Mouse (Mus musculus): ENCODE measurements around the gene Lrrc4b. TPM values are rescaled to one million over a fixed set of nuclear protein-coding genes. Genes with fewer than 3 reads are reported as not detected.

The Lrrc4b gene
- polyA plus RNA-seq, 1 experiment = 0.92 TPM

DNA sequence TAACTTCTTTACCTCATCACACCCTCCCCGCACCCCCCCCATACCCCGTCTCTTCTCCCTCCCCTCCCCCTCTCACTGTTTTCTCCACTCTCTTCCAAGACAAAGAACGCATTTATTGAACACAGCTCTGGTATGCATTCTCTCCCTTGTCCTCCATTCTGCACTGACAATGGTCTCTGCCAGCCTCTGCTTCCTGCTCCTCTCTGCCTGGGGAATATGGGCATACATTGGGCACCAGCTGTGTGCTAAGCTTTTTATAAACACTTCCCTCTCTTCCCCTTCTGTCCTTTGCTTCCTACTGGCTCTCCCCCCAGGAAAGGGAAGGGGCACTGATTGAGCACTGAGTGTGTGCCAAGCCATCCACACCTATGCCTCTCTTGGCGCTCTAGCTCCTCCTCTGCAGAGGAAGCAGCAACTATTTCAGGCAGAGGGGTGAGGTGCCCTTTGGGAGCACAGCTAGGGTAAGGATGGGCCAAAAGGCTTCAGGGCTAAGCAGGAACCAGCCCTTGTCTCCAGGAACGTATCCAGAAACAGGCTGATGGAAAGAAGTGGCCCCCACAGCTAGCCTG is 46.3 kb downstream of the Lrrc4b start:
- no peak overlapping the region for H3K4me3 ChIP-seq (replicated peaks; ENCODE audit: control insufficient read depth, low read depth, low read length)
- peaks cover 1% of the 10 kb centered on the region for H3K4me1 ChIP-seq (ENCODE audit: control insufficient read depth, insufficient read depth, low read length)
- no peak for TF ChIP-seq POLR2A (IDR thresholded peaks at IDR 0.05; ENCODE audit: borderline replicate concordance, control insufficient read depth, low read depth, low read length)
- no peak for TF ChIP-seq CTCF (IDR thresholded peaks at IDR 0.05; ENCODE audit: control insufficient read depth, insufficient read depth, low read length)
- no peak overlapping the region for H3K27ac ChIP-seq (ENCODE audit: control insufficient read depth, insufficient read depth, low read depth, low read length, poor library complexity)
- WGBS = 26% methylated on average over 5 of the region's 5 CpGs

DNA sequence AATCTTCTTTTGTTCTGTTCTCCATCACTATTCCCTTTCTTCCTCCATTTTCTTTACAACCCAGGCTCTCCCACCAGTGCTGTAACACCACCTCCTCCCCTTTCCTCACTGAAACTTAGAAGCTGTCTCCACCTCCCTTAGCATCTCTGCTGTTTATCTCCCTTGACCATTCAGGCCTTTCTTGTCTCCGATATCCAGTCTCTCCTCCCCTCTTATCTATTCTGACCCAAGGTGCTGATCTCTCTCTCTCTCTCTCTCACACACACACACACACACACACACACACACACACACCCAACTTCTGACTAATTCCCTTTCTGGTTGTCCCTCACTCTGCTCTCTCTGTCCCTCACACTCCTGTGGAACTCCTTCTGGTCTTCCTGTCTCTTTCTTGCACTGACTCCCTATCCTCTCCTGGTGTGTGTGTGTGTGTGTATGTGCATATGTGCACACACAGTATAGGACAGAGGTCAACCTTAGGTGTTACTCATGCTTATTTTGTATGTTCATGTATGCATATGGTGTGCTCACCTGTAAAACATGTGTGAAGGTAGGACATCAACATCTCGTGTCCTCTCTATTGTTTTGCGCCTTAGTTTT is 54.1 kb downstream of the Lrrc4b start:
- Histone ChIP-seq H3K4me3 (replicated peaks; ENCODE audit: control insufficient read depth, low read depth, low read length) (no peak overlapping the region), H3K27ac (ENCODE audit: control insufficient read depth, insufficient read depth, low read depth, low read length, poor library complexity) (peak overlapping the region; percentile 61; the same call in 1 of the 2 replicates), H3K4me1 (ENCODE audit: control insufficient read depth, insufficient read depth, low read length) (peaks cover 9% of the 10 kb centered on the region)
- WGBS = 61% methylated on average over 3 of the region's 3 CpGs
- TF ChIP-seq CTCF (IDR thresholded peaks at IDR 0.05; ENCODE audit: control insufficient read depth, insufficient read depth, low read length) (no peak), POLR2A (IDR thresholded peaks at IDR 0.05; ENCODE audit: borderline replicate concordance, control insufficient read depth, low read depth, low read length) (no peak)

DNA sequence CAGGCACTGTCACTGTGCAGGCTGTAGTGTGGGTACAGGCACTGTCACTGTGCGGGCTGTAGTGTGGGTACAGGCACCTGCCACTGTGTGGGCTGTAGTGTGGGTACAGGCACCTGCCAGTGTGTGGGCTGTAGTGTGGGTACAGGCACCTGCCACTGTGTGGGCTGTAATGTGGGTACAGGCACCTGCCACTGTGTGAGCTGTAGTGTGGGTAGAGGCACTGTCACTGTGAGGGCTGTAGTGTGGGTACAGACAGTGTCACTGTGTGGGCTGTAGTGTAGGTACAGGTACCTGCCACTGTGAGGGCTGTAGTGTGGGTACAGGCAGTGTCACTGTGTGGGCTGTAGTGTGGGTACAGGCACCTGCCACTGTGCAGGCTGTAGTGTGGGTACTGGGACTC is 55.3 kb downstream of the Lrrc4b start:
- peaks cover 9% of the 10 kb centered on the region for H3K4me1 ChIP-seq (ENCODE audit: control insufficient read depth, insufficient read depth, low read length)
- no peak overlapping the region for H3K4me3 ChIP-seq (replicated peaks; ENCODE audit: control insufficient read depth, low read depth, low read length)
- no peak for TF ChIP-seq POLR2A (IDR thresholded peaks at IDR 0.05; ENCODE audit: borderline replicate concordance, control insufficient read depth, low read depth, low read length)
- no peak for TF ChIP-seq CTCF (IDR thresholded peaks at IDR 0.05; ENCODE audit: control insufficient read depth, insufficient read depth, low read length)
- no peak overlapping the region for H3K27ac ChIP-seq (ENCODE audit: control insufficient read depth, insufficient read depth, low read depth, low read length, poor library complexity)
- 89% methylated on average over 1 of the region's 1 CpGs for WGBS

DNA sequence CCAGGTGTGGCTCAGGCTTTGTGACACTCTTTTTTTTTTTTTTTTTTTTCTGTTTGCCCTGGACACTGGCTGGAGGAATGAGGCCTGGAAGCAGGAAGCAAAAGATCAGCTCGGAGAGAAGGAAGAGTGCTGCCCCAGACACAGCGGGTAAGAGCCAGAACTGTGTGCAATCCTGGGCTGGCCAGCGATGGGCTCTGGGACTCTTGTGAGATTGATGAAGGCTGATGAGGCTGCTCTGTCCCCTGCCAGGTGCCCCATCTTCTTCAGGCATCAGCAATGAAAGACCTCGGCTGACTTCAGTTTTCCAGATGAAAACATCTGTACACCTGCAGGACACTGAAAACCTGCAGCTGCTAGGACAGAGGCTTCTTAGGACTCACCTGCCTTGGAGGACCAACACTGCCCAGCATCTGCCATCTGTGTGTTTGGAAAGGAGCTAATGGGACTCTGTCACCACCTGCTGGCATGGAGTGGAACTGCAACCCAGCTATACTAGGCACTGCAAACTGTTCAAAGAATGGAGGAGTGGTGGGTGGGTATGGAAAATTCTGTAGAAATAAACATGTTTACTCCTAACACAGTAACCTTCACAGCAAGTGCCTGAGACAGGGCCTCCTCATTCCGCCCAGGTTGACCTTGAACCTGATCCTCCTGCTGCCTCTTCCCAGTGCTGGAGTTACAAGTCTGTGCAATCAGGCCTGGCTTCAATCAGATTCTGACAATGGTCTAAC is 56.2 kb downstream of the Lrrc4b start:
- Histone ChIP-seq H3K4me3 (replicated peaks; ENCODE audit: control insufficient read depth, low read depth, low read length) (no peak overlapping the region), H3K4me1 (ENCODE audit: control insufficient read depth, insufficient read depth, low read length) (peaks cover 9% of the 10 kb centered on the region), H3K27ac (ENCODE audit: control insufficient read depth, insufficient read depth, low read depth, low read length, poor library complexity) (0 out of 2 replicates have a peak overlapping the region, but pooled peaks have one; percentile 11)
- WGBS = 41% methylated on average over 5 of the region's 5 CpGs
- peak; percentile 99 for TF ChIP-seq CTCF (IDR thresholded peaks at IDR 0.05; ENCODE audit: control insufficient read depth, insufficient read depth, low read length)
- TF ChIP-seq POLR2A (IDR thresholded peaks at IDR 0.05; ENCODE audit: borderline replicate concordance, control insufficient read depth, low read depth, low read length) = no peak

DNA sequence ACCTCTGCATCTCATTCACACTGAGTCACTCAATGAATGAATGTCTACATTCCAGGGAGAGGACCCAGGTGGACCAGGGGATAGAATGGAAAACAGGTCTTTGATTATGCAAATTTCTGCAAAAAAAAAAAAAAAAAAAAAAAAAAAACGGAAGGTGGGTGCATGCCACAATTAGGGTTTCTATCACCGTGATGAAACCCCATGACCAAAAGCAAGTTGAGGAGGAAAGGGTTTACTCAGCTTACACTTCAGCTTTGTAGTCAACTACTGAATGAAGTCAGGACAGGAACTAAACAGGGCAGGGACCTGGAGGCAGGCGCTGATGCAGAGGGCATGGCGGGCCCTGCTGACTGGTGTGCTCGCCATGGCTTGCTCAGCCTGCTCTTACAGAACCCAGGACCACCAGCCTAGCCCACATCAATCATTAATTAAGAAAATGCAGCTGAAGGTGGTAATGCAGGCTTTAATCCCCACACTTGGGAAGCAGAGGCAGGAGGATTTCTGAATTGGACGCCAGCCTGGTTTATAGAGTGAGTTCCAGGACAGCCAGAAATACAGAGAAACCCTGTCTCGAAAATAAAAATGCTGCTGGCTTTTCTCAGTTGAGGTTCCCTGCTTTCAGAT is 56.9 kb downstream of the Lrrc4b start:
- Histone ChIP-seq H3K4me3 (replicated peaks; ENCODE audit: control insufficient read depth, low read depth, low read length) (no peak overlapping the region), H3K27ac (ENCODE audit: control insufficient read depth, insufficient read depth, low read depth, low read length, poor library complexity) (no peak overlapping the region), H3K4me1 (ENCODE audit: control insufficient read depth, insufficient read depth, low read length) (peaks cover 9% of the 10 kb centered on the region)
- no peak for TF ChIP-seq POLR2A (IDR thresholded peaks at IDR 0.05; ENCODE audit: borderline replicate concordance, control insufficient read depth, low read depth, low read length)
- 66% methylated on average over 7 of the region's 7 CpGs for WGBS

DNA sequence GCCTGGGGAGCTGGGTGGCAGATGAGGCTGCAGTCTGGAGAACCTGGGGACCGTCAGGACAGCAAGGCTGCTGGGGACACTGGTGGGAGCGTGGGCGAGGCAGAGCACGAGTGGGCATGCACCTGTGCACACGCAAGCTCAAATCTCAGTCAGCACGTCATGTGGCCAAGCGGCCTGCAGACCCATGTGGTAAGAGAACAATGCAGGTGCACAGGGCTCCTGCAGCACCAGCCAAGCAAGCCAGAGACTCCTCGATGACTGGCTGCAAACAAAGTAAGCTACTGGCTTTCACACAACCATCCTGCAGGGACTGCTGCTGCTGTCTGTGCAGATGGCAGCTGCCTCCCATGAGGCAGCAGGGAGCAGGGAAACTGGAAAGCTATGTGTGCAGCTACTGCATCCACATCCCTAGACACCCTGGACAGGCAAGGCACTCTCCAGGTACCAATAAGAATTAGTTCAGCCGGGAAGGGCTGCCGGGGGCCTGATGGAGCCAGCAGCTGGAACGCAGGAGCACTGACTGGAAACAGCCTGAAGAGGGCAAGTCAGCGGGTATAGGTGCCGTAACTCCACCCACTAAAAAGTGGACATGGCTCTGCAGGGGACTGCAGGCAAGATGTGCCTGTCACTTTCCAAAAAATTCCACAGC is 58.2 kb downstream of the Lrrc4b start:
- WGBS = 86% methylated on average over 13 of the region's 13 CpGs
- H3K4me3 ChIP-seq (replicated peaks; ENCODE audit: control insufficient read depth, low read depth, low read length) = no peak overlapping the region
- peaks cover 6% of the 10 kb centered on the region for H3K4me1 ChIP-seq (ENCODE audit: control insufficient read depth, insufficient read depth, low read length)
- H3K27ac ChIP-seq (ENCODE audit: control insufficient read depth, insufficient read depth, low read depth, low read length, poor library complexity) = no peak overlapping the region
- TF ChIP-seq POLR2A (IDR thresholded peaks at IDR 0.05; ENCODE audit: borderline replicate concordance, control insufficient read depth, low read depth, low read length) (no peak), CTCF (IDR thresholded peaks at IDR 0.05; ENCODE audit: control insufficient read depth, insufficient read depth, low read length) (no peak)

DNA sequence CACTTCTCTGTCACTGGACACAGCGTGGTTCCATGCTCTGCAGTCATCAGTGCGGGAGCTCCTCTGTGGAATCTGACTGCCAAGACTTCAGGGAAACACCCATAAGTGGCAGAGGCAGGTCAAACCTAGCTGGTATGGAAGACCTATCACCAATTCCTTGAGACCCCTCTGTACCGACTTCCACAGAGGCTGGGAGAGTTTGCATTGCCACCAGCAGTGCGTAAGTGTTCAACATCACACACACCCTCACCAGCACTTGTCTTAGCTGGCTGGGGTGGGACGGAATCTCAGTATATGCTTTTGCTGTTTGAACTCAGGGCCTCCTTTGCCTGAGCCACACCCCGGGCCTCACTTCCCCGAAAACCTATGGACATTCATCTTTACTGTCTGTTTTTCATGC is 59.1 kb downstream of the Lrrc4b start:
- no peak overlapping the region for H3K27ac ChIP-seq (ENCODE audit: control insufficient read depth, insufficient read depth, low read depth, low read length, poor library complexity)
- H3K4me3 ChIP-seq (replicated peaks; ENCODE audit: control insufficient read depth, low read depth, low read length) = no peak overlapping the region
- 90% methylated on average over 7 of the region's 7 CpGs for WGBS
- peaks cover 3% of the 10 kb centered on the region for H3K4me1 ChIP-seq (ENCODE audit: control insufficient read depth, insufficient read depth, low read length)
- TF ChIP-seq POLR2A (IDR thresholded peaks at IDR 0.05; ENCODE audit: borderline replicate concordance, control insufficient read depth, low read depth, low read length) = no peak
- TF ChIP-seq CTCF (IDR thresholded peaks at IDR 0.05; ENCODE audit: control insufficient read depth, insufficient read depth, low read length) = no peak

DNA sequence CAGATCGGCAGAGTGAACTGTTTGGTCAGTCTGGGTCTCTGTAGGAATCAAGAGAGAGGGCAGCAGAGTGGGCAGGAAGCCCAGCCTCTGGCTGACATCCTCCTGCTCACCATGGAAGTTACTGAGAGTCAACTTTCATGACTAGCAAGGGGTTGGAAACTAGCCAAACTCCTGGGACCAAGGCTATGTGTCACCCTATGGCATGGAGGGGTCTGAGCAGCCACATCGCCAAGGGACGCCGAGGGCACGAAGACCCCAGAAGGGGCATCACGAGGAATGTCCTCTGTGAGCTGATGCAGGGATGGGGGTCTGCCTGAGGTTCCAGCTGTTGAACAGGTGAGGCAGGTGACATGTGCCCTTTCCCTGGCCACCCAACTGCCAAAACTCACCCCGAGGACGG is 59.7 kb downstream of the Lrrc4b start:
- Histone ChIP-seq H3K27ac (ENCODE audit: control insufficient read depth, insufficient read depth, low read depth, low read length, poor library complexity) (no peak overlapping the region), H3K4me1 (ENCODE audit: control insufficient read depth, insufficient read depth, low read length) (peaks cover 3% of the 10 kb centered on the region), H3K4me3 (replicated peaks; ENCODE audit: control insufficient read depth, low read depth, low read length) (no peak overlapping the region)
- no peak for TF ChIP-seq CTCF (IDR thresholded peaks at IDR 0.05; ENCODE audit: control insufficient read depth, insufficient read depth, low read length)
- no peak for TF ChIP-seq POLR2A (IDR thresholded peaks at IDR 0.05; ENCODE audit: borderline replicate concordance, control insufficient read depth, low read depth, low read length)
- WGBS = 82% methylated on average over 8 of the region's 8 CpGs
